Mouse (Mus musculus) gastrocnemius, postnatal 10 days (tissue): ENCODE results near the gene Hba-x. TPM values are rescaled to one million over a fixed set of nuclear protein-coding genes. Genes with fewer than 3 reads are reported as not detected.
"Not testable (repeated sequence)": the region's sequence is repeated elsewhere in the genome, so short reads cannot be mapped to it uniquely, and the experiment has no call there.

Experiments used
- DNase-seq: peaks from one replicate; pipeline ENCODE4 v3.0.0; 2021; ENCODE audit warnings: mixed read lengths
- total RNA-seq, 2 experiments: library from RNA; stranded (reverse); gene quantifications; 2 replicates each; pipeline ENCODE4 v1.2.3; 2021

The Hba-x gene
- total RNA-seq, 2 experiments from 2014 or later, result not detected

DNA sequence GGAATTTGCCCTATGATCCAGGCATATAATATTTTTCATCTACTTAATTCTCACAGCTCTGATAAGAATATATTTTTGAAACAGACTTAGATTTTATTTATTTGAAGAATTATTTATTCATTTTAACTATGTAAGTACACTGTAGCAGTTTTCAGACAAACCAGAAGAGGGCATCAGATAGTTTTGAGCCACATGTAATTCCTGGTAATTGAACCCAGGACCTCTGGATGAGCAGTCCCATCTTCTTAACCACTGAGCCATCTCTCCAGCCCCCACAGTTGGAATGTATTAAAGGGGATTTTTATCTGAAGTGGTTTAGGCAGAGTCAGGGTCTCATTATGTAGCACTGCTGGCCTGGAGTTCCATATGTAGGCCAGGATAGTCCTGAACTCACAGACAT is 9.7 kb downstream of the Hba-x start:
- DNase-seq, result not testable (repeated sequence)

DNA sequence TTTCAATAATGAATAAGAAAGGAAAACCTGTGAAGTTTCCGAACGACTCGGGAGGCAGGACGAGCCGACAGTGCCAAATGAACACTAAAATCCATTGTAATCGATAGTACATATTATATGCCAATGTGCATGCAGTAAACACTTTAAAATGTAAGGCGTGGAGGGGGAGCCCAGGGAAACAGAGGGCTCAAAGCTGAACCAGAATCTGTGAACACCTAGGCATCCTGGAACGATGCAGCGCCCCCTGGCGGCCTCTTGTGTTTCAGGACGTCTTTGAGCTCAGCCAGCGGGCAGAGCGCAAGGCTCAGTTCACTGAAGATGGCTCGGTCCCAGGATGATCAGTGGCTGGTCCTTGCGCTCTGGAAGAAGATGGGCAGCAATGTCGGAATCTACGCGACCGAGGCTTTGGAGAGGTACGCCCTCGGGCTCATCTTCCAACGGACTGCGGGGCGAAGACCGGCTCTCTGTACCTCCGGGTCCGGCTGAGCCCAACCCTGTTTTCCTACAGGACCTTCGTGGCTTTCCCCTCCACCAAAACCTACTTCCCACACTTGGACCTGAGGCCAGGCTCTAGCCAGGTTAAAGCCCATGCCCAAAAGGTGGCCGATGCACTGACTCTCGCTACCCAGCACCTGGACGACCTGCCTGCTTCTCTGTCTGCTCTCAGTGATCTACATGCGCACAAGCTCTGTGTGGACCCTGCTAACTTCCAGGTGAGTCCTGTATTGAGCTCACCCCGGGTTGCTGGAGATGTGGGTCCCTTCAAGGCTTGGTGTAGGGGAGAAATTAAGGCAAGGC is 10.7 kb downstream of the Hba-x start, which contains the start of gene Hbq1b:
TSS of gene Hbq1b (plus strand) at position 271 of the 798 bp plus-strand sequence.
- DNase-seq, result peak; percentile 80

DNA sequence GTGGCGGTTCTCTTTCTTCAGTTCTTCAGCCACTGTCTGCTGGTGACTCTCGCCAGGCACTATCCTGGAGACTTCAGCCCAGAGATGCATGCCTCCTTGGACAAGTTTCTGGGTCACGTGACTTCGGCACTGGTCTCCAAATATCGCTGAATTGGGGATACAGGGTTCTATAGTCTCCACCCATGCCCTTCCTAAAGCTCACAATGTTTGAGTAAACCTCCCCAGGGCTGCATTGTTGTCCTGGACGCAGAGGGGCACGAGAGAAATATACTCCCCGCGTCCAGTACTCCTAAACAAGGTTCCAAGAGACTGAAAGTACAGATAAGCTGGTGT is 11.3 kb downstream of the Hba-x start:
- no peak for DNase-seq

DNA sequence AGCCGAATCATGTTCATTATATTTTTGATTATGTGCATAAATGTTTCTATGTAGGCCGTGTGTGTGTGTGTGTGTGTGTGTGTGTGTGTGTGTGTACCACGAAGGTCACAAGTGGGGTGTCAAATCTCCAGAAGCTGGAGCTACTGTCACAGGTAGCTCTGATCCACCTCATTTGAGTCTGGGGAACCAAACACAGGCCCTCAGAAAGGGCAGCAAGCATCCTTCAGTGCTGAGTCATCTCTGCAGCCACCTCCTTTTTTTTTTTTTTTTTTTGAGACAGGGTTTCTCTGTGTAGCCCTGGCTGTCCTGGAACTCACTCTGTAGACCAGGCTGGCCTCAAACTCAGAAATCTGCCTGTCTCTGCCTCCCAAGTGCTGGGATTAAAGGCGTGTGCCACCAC is 16.6 kb downstream of the Hba-x start:
- not testable (repeated sequence) for DNase-seq

DNA sequence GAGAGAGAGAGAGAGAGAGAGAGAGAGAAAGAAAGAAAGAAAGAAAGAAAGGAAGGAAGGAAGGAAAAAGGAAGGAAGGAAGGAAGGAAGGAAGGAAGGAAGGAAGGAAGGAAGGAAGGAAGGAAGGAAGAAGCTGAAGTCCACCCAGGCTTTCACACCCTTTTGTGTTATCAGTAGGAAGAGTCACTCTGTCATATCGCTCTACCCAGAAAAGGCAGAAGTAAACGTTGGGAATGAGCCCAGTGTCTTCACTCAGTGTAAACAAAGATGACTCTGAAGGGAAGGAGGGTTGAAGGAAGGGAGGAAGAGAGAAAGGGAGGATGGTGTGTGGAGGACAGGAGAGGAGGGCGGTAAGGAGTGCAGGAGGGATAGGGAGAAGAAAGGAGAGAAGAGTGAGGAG is 17.3 kb downstream of the Hba-x start:
- DNase-seq, result not testable (repeated sequence)

DNA sequence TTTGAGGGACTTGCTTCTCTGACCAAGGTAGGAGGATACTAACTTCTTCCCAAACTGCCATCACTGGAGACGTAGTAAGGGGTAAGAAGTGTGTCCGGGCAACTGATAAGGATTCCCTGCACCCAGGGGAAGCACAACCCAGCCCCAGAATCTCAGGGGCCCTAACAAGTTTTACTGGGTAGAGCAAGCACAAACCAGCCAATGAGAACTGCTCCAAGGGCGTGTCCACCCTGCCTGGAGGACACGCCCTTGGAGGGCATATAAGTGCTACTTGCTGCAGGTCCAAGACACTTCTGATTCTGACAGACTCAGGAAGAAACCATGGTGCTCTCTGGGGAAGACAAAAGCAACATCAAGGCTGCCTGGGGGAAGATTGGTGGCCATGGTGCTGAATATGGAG is 20.0 kb downstream of the Hba-x start, which contains the start of gene Hba-a2:
TSS of gene Hba-a2 (plus strand) at position 287 of the 400 bp plus-strand sequence.
- DNase-seq, result not testable (repeated sequence)

DNA sequence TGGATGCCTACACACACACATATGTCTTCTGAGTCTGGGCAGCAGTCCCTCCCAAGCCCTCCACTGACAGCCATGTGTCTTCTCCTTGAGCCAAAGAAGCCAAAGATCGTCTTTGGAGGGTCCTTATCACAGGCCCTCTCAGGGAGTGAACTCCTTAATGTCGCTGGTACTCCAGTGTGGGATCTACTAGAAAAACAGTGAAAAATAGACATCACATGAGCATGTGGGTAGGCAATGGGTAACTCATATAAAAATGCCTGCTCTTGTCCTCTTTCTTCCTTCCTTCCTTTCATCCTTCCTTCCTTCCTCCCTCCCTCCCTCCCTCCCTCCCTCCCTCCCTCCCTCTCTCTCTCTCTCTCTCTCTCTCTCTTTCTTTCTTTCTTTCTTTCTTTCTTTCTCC is 21.2 kb downstream of the Hba-x start:
- not testable (repeated sequence) for DNase-seq

DNA sequence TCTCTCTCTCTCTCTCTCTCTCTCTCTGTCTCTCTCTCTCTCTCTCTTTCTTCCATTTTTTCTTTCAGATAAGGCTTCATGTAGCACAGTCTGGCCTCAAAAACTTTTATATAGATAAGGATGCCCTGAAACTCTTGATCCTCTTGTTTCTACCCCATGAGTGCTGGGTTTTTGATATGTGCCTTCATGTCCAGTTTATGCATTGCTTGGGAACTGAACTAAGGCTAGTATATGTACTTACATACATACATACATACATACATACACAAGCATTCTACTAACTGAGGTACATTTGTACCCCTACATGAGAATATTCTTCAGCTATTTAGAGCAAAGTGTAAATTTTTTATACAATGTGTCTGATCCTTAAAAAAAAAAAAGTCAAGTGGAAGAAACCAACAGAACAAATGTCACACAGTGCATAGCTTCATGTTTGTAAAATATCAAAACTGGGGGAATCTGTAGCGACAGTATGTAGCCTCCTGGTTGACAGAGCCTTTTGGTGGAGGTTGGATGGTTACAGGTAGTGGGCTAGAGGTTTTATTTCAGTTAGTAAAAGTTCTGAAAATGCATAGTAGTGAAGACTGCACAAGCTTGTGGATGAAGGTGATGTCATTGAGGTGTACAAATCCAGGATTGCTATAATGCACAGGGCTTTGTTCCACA is 21.8 kb downstream of the Hba-x start:
- no peak for DNase-seq

DNA sequence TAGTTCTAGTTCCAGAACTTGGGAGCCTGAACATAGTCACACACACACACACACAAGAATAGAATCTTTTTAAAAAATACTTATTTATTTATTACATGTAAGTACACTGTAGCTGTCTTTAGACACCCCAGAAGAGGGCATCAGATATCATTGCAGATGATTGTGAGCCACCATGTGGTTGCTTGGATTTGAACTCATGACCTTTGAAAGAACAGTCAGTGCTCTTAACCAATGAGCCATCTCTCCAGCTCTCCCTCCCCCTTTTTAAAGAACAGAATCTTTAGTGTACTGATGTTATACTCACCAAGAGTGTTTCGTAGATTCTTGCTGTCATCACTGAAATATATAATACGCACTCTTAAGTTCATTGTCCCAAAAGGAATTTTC is 22.3 kb downstream of the Hba-x start:
- DNase-seq, result no peak

DNA sequence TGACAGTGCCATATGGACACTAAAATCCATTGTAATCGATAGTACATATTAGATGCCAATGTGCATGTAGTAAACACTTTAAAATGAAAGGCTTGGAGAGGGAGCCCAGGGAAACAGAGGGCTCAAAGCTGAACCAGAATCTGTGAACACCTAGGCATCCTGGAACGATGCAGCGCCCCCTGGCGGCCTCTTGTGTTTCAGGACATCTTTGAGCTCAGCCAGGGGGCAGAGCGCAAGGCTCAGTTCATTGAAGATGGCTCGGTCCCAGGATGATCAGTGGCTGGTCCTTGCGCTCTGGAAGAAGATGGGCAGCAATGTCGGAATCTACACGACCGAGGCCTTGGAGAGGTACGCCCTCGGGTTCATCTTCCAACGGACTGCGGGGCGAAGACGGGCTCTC is 23.7 kb downstream of the Hba-x start, which contains the start of gene Hbq1a:
TSS of gene Hbq1a (plus strand) at position 205 of the 400 bp plus-strand sequence.
- DNase-seq, result peak; percentile 64

DNA sequence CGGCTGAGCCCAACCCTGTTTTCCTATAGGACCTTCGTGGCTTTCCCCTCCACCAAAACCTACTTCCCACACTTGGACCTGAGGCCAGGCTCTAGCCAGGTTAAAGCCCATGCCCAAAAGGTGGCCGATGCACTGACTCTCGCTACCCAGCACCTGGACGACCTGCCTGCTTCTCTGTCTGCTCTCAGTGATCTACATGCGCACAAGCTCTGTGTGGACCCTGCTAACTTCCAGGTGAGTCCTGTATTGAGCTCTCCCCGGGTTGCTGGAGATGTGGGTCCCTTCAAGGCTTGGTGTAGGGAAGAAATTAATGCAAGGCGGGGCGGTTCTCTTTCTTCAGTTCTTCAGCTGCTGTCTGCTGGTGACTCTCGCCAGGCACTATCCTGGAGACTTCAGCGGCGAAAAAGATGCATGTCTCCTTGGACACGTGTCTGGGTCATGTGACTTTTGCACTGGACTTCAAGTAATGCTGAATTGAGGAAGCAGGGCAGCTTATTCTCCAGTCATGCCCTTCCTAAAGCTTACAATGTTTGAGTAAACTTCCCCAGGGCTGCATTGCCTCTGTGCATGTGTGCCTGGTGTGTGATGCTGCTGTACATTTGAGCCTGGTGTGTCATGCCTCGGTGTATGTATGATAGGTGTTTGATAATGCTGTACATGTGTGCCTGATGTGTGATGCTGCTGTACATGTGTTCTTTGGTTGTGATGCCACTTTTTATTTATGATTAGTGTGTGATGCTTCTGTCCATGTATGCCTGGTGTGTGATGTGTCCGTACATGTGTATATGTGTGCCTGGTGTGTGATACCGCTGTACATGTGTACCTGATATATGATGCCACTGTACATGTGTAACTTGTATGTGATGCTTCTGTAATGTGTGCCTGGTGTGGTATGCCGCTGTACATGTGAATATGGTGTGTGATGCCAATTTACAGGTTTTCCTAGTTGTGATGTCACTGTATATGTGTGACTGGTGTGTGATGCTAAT is 24.4 kb downstream of the Hba-x start:
- DNase-seq, result no peak

DNA sequence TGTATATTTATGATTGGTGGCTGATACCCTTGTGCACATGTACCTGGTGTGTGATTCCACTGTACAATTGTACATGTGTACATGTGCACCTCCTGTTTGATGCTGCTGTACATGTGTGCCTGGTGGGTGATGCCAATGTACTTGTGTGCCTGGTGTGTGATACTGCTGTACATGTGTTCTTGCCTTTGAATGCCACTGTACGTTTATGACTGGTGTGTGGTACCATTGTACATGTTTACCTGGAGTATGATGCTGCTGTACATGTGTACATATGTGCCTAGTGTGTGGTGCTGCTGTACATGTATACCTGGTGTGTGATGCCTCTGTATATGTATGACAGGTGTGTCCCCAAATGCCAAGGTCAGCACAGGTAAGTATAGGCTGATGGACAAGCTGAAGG is 25.3 kb downstream of the Hba-x start:
- no peak for DNase-seq

DNA sequence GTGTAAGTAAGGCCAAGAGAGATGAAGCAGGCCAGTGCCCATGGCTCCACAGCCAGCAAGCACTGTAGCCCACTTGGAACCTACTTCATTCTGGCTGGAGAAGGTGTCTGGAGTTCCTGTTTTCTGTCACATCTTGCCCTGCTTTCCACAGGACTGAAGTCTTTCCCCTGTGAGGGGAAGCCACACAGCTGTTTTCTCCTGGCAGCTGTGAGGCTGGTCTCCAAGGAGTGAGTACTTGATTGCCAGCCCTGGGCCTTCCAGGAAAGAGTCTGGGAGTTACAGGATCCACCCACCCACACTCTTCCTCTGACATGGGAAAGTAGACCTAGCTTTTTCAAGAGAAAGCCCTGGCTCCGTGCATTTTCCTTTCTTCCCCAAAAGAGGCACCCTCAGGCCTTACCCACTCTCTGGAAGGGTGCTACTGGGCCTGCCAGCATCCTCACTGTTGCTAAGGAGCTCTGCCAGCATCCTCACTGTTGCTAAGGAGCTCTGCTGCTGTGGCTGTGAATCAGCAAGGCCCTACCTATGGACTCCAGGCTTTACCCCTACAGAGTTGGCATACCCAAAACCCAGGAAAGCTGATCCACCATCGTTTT is 26.7 kb downstream of the Hba-x start:
- DNase-seq, result no peak

DNA sequence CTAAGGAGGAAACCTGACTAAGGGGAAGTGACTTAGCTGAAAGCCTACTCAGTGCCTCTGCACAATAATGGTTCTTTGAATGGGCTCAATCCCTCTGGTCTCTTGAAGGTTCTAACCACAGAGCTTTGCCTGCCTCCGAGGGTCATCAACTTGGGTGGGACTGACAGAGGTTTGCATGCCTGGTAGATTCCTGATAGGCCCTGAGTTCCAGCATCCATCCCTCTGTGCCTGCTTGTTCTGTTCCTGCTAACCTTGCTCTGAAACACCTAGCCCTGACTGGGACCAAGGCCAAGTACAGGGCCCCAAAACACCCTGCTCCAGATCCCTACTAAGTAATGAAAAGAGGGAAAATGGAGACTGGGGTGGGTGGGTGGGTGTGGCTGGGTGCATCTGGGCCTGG is 27.3 kb downstream of the Hba-x start:
- DNase-seq, result no peak

DNA sequence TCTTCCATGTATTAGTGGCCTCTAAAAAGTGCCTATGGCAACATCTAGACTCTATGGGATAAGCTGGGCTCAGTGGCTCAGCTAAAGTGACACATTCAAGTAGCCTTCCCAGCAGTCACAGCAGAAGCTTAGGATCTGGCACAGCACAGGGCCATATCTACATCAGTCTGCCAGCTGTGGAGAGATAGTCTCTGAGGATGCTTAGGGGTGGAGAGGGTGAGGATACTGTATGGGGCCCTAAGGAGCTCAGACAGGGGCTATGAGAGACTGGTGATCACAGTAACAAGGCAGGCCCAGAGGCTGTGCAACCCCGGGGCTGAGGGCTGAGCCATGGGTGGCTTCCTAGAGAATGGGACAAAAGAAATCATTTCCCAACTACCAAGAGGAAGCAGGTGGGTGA is 30.8 kb downstream of the Hba-x start:
- DNase-seq, result no peak

DNA sequence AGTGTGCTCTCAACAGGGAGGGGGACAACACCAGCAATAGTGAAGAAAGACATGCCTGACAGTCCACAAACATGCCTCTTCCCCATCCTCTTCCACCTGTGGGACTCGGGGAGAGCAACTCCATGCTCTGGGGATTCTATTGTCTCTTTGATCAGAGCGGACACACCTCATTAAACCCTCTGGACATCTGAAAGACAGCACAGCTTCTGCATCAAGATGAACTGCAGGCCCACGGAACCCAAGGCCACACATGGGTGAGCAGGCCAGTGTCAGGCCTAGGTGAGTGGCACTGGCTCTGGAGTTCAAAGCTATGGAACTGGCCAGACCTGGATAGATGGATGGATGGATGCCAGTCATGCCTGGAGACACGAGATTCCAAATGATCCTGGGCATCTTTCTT is 33.2 kb downstream of the Hba-x start:
- DNase-seq, result no peak

DNA sequence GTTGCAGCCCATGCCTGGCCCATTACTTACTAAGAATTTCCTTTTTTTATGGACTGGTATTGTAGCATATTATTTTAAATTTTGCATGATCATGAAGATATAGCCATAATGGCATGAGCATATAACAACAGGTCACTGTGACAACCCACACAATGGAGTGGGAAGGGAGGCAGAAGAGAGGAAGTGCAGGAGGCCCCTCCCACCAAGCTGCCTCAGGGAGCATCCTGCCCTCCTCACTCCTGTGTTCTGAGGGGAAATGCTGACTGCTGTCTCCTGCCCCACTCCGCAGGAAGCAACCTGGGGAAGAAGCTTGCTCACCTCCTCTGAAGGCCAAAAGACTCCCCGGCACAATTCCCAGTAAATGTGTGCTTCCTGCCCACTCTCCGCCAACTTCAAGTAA is 33.7 kb downstream of the Hba-x start:
- no peak for DNase-seq

DNA sequence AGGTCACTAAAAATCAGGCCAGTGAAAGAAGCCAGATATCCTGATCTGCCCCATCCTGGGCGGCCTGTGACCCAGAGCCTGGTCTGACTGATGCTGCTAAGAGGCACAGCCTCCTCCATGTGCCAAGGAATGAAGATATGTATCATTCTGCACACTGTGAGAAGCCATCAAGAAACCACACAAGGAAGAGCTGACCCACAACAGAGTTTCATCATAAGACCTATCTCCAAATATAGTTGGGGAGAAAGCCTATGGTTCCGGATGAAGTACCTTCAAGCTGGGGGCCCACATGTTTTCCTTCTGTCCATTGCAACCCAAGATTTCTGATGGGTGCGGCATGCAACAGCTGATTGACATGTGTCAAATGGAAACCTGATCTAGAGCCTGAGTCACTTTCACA is 39.8 kb downstream of the Hba-x start:
- DNase-seq, result no peak

DNA sequence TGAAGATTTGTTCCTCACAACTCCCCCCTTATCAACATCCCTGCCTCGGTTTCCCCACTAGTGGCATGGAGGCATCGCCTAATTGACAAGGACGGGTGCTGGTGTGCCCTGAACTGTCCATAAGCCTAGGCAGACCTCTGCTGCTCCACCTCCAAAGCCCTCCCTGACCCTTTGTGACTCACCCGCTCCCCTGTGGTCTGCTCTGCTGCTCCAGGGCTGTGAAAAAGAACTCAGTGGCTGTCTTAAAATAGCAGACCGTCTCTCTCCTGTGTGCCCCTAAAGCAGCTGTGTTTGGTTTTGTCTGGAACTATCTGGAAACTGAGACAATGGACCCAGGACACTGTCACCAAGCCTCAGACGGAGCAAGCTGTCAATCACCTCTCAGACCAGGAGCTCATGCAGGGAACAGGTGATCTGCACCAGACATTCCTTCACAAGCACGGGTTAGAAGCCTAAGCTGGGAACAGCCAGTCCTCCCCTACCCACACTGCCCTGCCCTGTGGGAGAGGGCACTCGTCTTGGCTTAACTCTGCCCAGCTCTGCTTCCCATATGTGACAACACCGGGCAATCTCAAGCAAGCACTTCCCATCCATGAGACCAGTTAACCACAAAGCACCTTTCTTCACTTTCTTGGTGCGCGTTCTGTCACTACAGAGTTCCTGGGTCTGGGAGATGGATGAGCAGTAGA is 44.5 kb downstream of the Hba-x start:
- no peak for DNase-seq

DNA sequence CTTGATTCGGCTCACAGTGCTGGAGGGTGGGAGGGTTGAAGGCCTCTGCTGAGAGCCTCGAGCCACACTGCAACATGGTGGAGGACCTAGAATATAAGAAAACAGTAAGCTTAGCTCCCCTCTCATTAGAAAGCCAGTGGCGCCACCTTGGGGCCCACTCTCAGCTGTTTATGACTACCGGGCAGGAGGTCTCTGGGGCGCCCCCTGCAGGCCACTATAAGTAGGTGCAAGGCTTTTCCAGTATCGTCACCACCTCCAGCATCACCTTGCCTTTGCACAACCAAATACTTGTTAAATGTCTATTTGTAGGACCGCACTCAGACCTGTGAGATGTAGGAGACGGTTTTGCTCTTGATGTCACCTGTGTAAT is 45.0 kb downstream of the Hba-x start:
- peak; percentile 79 for DNase-seq

DNA sequence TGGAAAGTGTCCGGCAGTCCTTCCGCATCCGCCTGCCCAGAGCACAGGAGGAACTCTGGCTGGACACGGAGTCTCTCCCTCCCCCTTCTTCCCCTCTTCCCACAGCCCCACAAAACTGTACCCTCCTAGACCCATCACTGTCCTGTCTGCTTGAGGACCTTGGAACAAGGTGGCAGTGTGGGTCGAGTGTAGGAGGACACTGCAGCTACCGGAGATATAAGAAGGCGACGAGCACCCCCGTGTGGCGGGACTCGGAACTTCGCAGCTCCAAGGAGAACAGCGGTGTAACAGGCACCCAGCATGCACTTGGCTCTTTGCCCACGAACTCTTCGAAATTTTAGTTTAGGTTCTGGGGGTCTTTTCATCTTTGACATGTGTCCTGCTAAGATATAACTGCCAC is 48.4 kb downstream of the Hba-x start:
- DNase-seq, result peak; percentile 91
